Mouse (Mus musculus): ENCODE results near the gene Lim2. TPM values are rescaled to one million over a fixed set of nuclear protein-coding genes. Genes with fewer than 3 reads are reported as not detected.

Gene Lim2
- total and polyA plus RNA-seq, 3 experiments = not detected

DNA sequence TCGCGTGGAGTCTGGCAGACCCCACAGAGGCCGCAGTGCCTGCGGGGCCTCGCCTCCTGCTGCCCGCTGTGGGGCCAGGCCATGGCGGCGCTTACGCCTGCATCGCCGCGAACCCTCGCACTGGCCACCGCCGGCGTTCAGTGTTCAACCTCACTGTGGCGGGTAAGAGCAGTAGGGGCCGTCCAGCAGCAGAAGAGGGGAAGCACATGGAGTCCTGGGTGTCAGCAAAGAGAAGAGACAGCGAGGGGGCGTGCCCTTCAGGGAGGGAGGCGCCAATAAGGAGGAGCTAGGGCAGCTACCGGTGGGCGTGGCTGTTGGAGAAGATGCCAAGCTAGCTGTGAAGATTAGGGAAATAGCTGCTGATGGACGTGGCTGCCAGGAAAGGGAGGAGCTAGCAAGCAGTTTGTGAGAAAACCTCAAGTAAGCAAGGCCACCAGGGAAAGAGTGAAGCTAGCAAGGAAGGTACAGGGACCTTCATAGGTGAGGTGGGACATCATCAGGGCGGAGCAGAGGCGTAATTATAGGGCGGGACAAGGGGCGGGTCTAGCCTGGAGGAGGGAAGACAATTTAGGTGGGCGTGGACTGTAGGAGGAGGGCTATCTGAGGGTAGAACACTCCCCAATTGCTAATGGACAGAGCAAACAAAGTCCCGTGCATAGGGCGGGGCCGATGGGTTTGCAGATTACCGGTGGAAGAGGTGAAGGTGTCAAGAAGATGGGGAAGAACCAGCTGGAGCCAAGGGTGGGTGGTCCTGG is 38.1 kb downstream of the Lim2 start:
- H3K27me3 ChIP-seq (ENCODE audit: control insufficient read depth in 1 of 2, insufficient read depth in 2 of 2, low read length in 2 of 2) = no peaks in the 10 kb centered on the region
- H3K79me2 ChIP-seq (ENCODE audit: control insufficient read depth, insufficient read depth, low read length, poor library complexity) = no peaks in the 10 kb centered on the region
- H3K4me3 ChIP-seq (ENCODE audit: control insufficient read depth in 1 of 2, insufficient read depth in 1 of 2, low read depth in 2 of 2, low read length in 2 of 2) = peak overlapping the region; percentile 47 to 55
- DNase-seq (ENCODE audit: low read depth, low spot score) = peak; percentile 79
- no peaks in the 10 kb centered on the region; a peak in 1 of 4 replicates for H3K4me1 ChIP-seq (ENCODE audit: control insufficient read depth in 1 of 2, insufficient read depth in 2 of 2, low read length in 2 of 2)
- no peak overlapping the region for H3K9ac ChIP-seq (ENCODE audit: control insufficient read depth, low read depth, low read length, poor library complexity, severe bottlenecking)
- TF ChIP-seq BHLHE40 (IDR thresholded peaks at IDR 0.05; ENCODE audit: borderline replicate concordance, low read depth, low read length) (peak; percentile 87), SIN3A (IDR thresholded peaks at IDR 0.05; ENCODE audit: low read length) (no peak), RCOR1 (IDR thresholded peaks at IDR 0.05; ENCODE audit: low read depth, low read length) (no peak)
- no peaks in the 10 kb centered on the region for H3K36me3 ChIP-seq (ENCODE audit: control insufficient read depth in 1 of 2, insufficient read depth in 2 of 2, low read length in 2 of 2)
- no peak overlapping the region for H3K27ac ChIP-seq (ENCODE audit: control insufficient read depth, low read depth, low read length)
- H3K9me3 ChIP-seq (replicated peaks; ENCODE audit: insufficient read depth, low read length) = no peaks in the 10 kb centered on the region

- Histone ChIP-seq H3K9me3 (replicated peaks; ENCODE audit: insufficient read depth, low read length) (no peaks in the 10 kb centered on the region), H3K9ac (ENCODE audit: control insufficient read depth, low read depth, low read length, poor library complexity, severe bottlenecking) (peak overlapping the region; percentile 18; the same call in 1 of the 2 replicates), H3K27ac (ENCODE audit: control insufficient read depth, low read depth, low read length) (no peak overlapping the region), H3K27me3 (ENCODE audit: control insufficient read depth in 1 of 2, insufficient read depth in 2 of 2, low read length in 2 of 2) (no peaks in the 10 kb centered on the region), H3K4me3 (ENCODE audit: control insufficient read depth in 1 of 2, insufficient read depth in 1 of 2, low read depth in 2 of 2, low read length in 2 of 2) (peak overlapping the region; percentile 47 to 55), H3K79me2 (ENCODE audit: control insufficient read depth, insufficient read depth, low read length, poor library complexity) (no peaks in the 10 kb centered on the region), H3K4me1 (ENCODE audit: control insufficient read depth in 1 of 2, insufficient read depth in 2 of 2, low read length in 2 of 2) (no peaks in the 10 kb centered on the region; a peak in 1 of 4 replicates), H3K36me3 (ENCODE audit: control insufficient read depth in 1 of 2, insufficient read depth in 2 of 2, low read length in 2 of 2) (no peaks in the 10 kb centered on the region)
- peak; percentile 79 for DNase-seq (ENCODE audit: low read depth, low spot score)
- TF ChIP-seq ZC3H11A (IDR thresholded peaks at IDR 0.05; ENCODE audit: low read depth, low read length) (peak; percentile 57), CTCF (IDR thresholded peaks at IDR 0.05 in 2 of 3, conservative IDR thresholded peaks at IDR 0.05 in 1 of 3; ENCODE audit: control insufficient read depth in 1 of 3, insufficient read depth in 1 of 3, low read depth in 2 of 3, low read length in 3 of 3, poor library complexity in 1 of 3, severe bottlenecking in 1 of 3) (peak; percentile 39 to 91 (median 88); a peak in 5 of 6 replicates), MAX (IDR thresholded peaks at IDR 0.05; ENCODE audit: low read length) (no peak), ETS1 (IDR thresholded peaks at IDR 0.05; ENCODE audit: low read depth, low read length) (no peak), NELFE (IDR thresholded peaks at IDR 0.05; ENCODE audit: low read depth, low read length) (no peak), SIN3A (IDR thresholded peaks at IDR 0.05; ENCODE audit: low read length) (no peak), USF2 (IDR thresholded peaks at IDR 0.05; ENCODE audit: borderline replicate concordance in 1 of 2, insufficient read depth in 1 of 2, low read depth in 1 of 2, low read length in 2 of 2) (no peak), MAZ (IDR thresholded peaks at IDR 0.05; ENCODE audit: low read depth, low read length) (no peak), POLR2A (IDR thresholded peaks at IDR 0.05; ENCODE audit: control insufficient read depth in 1 of 2, insufficient read depth in 1 of 2, low read depth in 1 of 2, low read length in 2 of 2, poor library complexity in 1 of 2) (no peak), RAD21 (IDR thresholded peaks at IDR 0.05; ENCODE audit: low read depth, low read length) (peak; percentile 69), USF1 (IDR thresholded peaks at IDR 0.05; ENCODE audit: low read depth, low read length) (no peak), ZMIZ1 (IDR thresholded peaks at IDR 0.05; ENCODE audit: low read depth, low read length) (no peak), RCOR1 (IDR thresholded peaks at IDR 0.05; ENCODE audit: low read depth, low read length) (no peak), ELF1 (IDR thresholded peaks at IDR 0.05; ENCODE audit: low read depth, low read length) (no peak), SMC3 (IDR thresholded peaks at IDR 0.05; ENCODE audit: low read depth, low read length) (peak; percentile 93)
Observed at GRCm38 (mm10) chr7:43466099-43466694, 38.7 kb downstream of the Lim2 start.

All from MEL (cell line).